Mouse (Mus musculus): ENCODE measurements around the gene Tshz2. TPM values are rescaled to one million over a fixed set of nuclear protein-coding genes. Genes with fewer than 3 reads are reported as not detected.

The Tshz2 gene
- polyA plus RNA-seq, 1 experiment from 2014 or later, result 8.4 TPM

DNA sequence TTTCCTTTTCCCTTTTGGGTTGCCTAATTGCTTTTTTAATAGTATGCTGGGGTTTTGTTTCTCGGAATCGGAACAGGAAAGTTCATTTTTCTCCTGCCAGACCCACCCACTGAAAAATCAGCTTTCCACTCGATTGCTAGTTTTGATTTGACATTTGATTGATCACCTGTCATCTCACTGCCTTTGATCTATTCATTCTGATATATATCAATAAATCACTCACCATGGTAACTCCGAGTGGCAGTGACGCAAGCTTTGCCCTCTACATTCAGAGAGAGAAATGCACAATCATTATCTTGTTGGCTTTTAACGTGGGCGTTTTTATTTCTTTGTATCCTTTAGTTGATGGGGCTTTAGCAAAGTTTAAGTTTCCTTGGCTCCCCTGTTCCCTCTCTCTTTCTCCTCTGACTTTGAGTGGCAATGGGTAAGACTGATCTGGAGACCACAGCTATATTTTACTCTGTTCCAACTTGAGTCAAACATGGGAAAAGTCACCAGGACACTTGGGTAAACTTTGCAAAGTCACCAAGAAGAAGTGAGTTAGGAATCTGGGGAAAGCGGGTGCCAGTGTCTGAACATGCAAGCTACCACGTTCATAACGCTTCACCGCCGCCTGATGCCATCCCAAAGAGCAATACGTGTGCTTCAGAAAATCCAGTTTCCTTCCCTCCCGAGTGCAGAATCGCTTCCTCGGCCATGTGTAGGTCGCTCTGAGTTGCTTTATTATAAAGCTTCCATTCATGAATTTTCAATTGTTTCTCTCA, 2.0 kb downstream of the Tshz2 start:
- peaks cover 3% of the 10 kb centered on the region; the same call in 1 of the 2 replicates for H3K27me3 ChIP-seq
- ATAC-seq (ENCODE audit: low FRiP score), result no peak
- no peaks in the 10 kb centered on the region for H3K36me3 ChIP-seq (replicated peaks)
- no peaks in the 10 kb centered on the region for H3K9me3 ChIP-seq
- peak overlapping the region; percentile 62 for H3K4me3 ChIP-seq (replicated peaks)
- no peak overlapping the region for H3K27ac ChIP-seq
- H3K4me1 ChIP-seq, result peaks cover 18% of the 10 kb centered on the region
- WGBS, result 55% methylated on average over 17 of the region's 17 CpGs
- peak overlapping the region; percentile 97 for H3K4me2 ChIP-seq
- H3K9ac ChIP-seq, result 0 out of 2 replicates have a peak overlapping the region, but pooled peaks have one; percentile 78

DNA sequence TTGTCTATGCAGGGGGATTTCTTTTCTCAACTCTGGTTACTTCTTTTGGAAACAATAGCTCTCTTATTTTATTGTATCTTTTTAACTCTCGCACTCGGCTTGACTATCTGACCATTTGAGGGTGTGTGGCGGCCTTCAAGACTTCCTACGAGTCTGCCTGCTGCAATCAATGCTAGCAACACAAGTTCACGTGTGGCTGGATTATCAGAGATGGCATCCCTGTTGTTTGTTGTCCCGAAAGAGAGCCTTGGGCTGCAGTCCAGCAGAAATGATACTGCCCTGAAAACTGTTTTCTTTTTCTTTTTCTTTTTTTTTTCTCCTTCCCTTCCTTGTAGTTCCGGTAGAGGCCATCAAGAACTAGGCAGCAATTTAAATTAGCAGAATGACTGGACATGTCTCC, 2.6 kb downstream of the Tshz2 start:
- peak overlapping the region; percentile 97 for H3K4me2 ChIP-seq
- no peak overlapping the region for H3K27ac ChIP-seq
- no peaks in the 10 kb centered on the region for H3K36me3 ChIP-seq (replicated peaks)
- peaks cover 18% of the 10 kb centered on the region for H3K4me1 ChIP-seq
- H3K9me3 ChIP-seq, result no peaks in the 10 kb centered on the region
- 52% methylated on average over 7 of the region's 7 CpGs for WGBS
- peak overlapping the region; percentile 62; the same call in 1 of the 2 replicates for H3K4me3 ChIP-seq (replicated peaks)
- no peak for ATAC-seq (ENCODE audit: low FRiP score)
- H3K9ac ChIP-seq, result no peak overlapping the region
- H3K27me3 ChIP-seq, result peaks cover 3% of the 10 kb centered on the region; the same call in 1 of the 2 replicates

DNA sequence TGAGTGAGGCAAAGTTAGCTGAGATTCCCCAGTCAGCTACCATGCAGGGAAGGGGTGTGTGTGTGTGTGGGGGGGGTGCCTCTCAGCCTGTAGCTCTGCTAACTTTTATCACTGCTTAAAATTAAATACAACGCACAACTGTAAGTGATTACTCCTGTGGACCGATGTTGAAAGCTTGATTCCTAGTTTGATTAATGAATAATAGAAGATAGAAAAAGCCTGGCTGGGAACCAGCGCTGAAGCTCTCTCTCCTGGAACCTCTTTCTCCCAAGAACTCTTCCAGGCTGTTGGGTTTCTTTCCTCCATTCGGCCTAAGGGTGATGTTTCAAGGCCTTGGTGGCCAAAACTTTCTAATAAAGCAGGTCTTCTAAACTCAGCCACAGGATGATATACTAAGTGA, 3.6 kb downstream of the Tshz2 start:
- Histone ChIP-seq H3K36me3 (replicated peaks) (no peaks in the 10 kb centered on the region), H3K9me3 (no peaks in the 10 kb centered on the region), H3K4me3 (replicated peaks) (no peak overlapping the region), H3K4me2 (peak overlapping the region; percentile 10; the same call in 1 of the 2 replicates), H3K27me3 (peaks cover 3% of the 10 kb centered on the region; the same call in 1 of the 2 replicates), H3K27ac (no peak overlapping the region), H3K4me1 (peaks cover 18% of the 10 kb centered on the region), H3K9ac (no peak overlapping the region)
- ATAC-seq (ENCODE audit: low FRiP score), result no peak
- 84% methylated on average over 4 of the region's 4 CpGs for WGBS

DNA sequence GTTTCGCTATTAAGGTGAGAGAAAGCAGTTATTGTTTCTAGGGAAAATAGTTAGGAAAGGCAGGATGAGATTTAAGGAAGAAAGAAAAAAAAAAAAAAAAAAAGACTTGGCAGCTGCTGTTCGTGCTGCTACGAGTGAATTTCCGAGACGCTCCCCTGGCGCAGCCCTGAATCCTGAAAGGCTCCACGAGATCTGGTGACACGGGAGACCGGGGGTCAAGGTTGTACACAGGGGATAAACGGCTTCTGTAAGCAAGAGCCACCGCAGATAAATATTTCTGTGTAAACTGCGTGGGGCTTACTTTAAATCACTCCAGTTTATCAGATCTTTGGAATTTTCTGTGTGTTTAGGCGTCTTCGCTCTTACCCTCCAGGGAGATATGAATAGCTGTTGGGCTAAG, 8.7 kb downstream of the Tshz2 start:
- H3K4me3 ChIP-seq (replicated peaks), result no peak overlapping the region
- ATAC-seq (ENCODE audit: low FRiP score), result no peak

DNA sequence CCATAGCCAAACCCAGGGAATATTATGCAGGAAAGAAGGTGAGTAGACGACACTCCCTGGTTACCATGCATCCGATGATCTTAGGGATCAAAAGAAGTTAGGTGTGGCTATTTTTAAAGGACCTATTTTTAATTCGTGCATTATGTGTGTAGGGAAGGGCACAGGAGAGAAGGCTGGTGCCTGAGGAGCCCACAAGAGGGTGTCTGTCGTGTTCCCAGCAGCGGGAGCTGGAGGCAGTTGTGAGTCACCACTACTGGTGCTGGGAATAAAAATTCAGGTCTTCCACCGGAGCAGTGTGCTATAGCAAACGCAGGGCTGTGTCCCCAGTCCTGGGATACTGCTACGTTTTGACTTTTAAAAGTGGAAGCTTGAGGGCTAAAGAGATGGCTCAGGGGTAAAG, 9.6 kb downstream of the Tshz2 start:
- Histone ChIP-seq H3K4me3 (replicated peaks) (no peak overlapping the region), H3K27ac (no peak overlapping the region), H3K9me3 (no peaks in the 10 kb centered on the region), H3K4me2 (no peak overlapping the region), H3K27me3 (no peaks in the 10 kb centered on the region), H3K36me3 (replicated peaks) (no peaks in the 10 kb centered on the region), H3K9ac (no peak overlapping the region), H3K4me1 (no peaks in the 10 kb centered on the region)
- no peak for ATAC-seq (ENCODE audit: low FRiP score)
- 87% methylated on average over 8 of the region's 8 CpGs for whole genome bisulfite sequencing

More for the DNA sequence above, 8.7 kb downstream of the Tshz2 start:
- H3K9me3 ChIP-seq, result no peaks in the 10 kb centered on the region
- no peaks in the 10 kb centered on the region for H3K27me3 ChIP-seq
- no peaks in the 10 kb centered on the region for H3K4me1 ChIP-seq
- no peak overlapping the region for H3K4me2 ChIP-seq
- H3K27ac ChIP-seq, result no peak overlapping the region
- WGBS, result 65% methylated on average over 14 of the region's 14 CpGs
- H3K36me3 ChIP-seq (replicated peaks), result no peaks in the 10 kb centered on the region
- no peak overlapping the region for H3K9ac ChIP-seq

DNA sequence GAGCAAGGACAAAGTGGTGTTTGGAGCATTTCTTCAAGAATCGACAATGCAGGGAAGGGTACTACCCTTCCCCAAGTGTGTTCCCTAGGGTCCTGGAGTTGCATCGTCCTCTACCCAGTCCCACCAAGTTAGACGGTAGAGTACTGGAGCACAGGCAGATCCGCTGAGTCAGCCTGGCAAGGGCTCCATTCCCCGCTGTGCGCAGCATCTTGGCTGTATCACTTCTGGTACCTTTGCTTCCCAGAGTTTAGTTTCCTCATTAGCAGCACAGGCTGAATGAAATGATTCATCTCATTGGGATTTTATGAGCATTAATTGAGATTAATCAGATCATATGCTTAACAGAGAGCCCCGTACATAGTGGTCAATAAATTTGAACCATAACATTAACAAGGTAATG, 14.3 kb downstream of the Tshz2 start:
- no peak for ATAC-seq (ENCODE audit: low FRiP score)
- H3K4me2 ChIP-seq, result no peak overlapping the region
- H3K27ac ChIP-seq, result no peak overlapping the region
- no peak overlapping the region for H3K9ac ChIP-seq
- H3K27me3 ChIP-seq, result no peaks in the 10 kb centered on the region
- no peak overlapping the region for H3K4me3 ChIP-seq (replicated peaks)
- no peaks in the 10 kb centered on the region for H3K4me1 ChIP-seq
- H3K9me3 ChIP-seq, result no peaks in the 10 kb centered on the region
- no peaks in the 10 kb centered on the region for H3K36me3 ChIP-seq (replicated peaks)
- WGBS, result 88% methylated on average over 7 of the region's 7 CpGs

DNA sequence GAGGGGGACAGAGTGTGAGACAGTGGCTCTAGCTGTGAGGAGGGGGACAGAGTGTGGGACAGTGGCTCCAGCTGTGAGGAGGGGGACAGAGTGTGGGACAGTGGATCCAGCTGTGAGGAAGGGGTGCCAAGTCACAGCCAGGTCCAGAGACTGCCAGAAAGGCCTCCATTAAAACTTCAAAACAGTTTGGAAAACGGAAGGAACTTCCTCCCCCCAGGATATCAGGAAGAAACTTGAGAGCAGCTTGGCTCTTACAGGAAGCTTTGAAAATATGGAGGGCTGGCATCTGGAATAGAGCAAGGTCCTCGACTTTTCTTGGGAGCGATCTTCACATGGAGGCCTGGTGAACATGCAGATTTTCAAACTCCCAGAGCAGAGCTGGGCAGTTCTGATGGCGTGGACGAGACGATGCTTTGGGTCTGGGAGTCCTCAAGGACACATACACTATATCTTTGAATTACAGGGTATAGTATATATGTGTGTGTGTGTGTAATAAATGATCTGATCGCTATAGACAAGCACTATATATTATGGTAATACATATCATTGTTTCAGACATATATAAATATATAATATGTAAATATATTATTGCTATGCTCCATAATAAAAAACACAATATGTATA, 16.6 kb downstream of the Tshz2 start:
- Histone ChIP-seq H3K4me1 (no peaks in the 10 kb centered on the region), H3K9me3 (no peaks in the 10 kb centered on the region), H3K27me3 (no peaks in the 10 kb centered on the region), H3K4me3 (replicated peaks) (no peak overlapping the region), H3K4me2 (no peak overlapping the region), H3K9ac (no peak overlapping the region), H3K36me3 (replicated peaks) (no peaks in the 10 kb centered on the region), H3K27ac (no peak overlapping the region)
- no peak for ATAC-seq (ENCODE audit: low FRiP score)
- WGBS, result 80% methylated on average over 7 of the region's 7 CpGs

DNA sequence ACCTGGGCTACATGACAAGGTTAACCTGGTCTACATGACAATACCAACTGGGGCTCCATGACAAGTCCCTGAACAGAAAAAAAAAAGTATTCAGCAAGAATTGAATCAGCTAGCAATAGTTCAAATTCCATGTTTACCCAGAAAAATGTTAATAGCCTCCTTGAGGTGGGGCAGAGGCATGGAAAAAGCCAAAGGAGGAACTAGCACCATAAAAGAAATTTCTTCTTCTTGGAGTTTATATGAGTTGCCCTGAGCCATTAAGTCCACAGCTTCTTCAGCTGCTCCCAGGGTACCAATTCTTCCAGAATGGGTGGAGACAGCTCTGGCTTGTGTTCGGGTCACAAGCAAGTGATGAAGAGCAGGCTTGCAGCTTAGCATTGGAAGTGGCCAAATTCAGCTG, 20.5 kb downstream of the Tshz2 start:
- no peaks in the 10 kb centered on the region for H3K27me3 ChIP-seq
- H3K36me3 ChIP-seq (replicated peaks), result no peaks in the 10 kb centered on the region
- ATAC-seq (ENCODE audit: low FRiP score), result no peak
- H3K9ac ChIP-seq, result no peak overlapping the region
- H3K27ac ChIP-seq, result no peak overlapping the region
- H3K4me3 ChIP-seq (replicated peaks), result no peak overlapping the region
- no peaks in the 10 kb centered on the region for H3K4me1 ChIP-seq
- no peak overlapping the region for H3K4me2 ChIP-seq
- WGBS, result 100% methylated on average over 1 of the region's 1 CpGs
- no peaks in the 10 kb centered on the region for H3K9me3 ChIP-seq

DNA sequence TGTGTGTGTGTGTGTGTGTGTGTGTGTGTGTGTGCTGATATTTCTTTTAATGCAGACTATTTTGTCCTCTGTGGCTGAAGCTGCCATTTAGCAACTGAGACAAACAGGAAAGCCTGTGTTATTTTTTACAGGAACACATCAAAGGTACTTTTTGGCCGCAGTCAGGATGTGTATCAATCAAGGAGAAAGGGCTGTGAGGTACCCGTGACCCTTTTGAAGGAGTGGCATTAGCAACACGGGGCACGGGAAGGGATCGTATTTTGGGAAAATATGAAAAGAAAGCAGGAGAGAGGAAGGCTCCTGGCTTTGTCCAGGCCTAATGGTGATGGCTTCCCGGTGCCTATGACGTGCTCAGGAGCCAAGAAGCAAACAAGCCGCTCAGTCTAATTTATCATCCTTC, 31.0 kb downstream of the Tshz2 start:
- no peaks in the 10 kb centered on the region for H3K36me3 ChIP-seq (replicated peaks)
- H3K27me3 ChIP-seq, result no peaks in the 10 kb centered on the region
- no peak overlapping the region for H3K9ac ChIP-seq
- H3K9me3 ChIP-seq, result no peaks in the 10 kb centered on the region
- 0 out of 2 replicates have a peak overlapping the region, but pooled peaks have one; percentile 8 for H3K27ac ChIP-seq
- H3K4me2 ChIP-seq, result no peak overlapping the region
- ATAC-seq (ENCODE audit: low FRiP score), result no peak
- H3K4me3 ChIP-seq (replicated peaks), result no peak overlapping the region
- H3K4me1 ChIP-seq, result peaks cover 25% of the 10 kb centered on the region
- WGBS, result 76% methylated on average over 8 of the region's 8 CpGs

DNA sequence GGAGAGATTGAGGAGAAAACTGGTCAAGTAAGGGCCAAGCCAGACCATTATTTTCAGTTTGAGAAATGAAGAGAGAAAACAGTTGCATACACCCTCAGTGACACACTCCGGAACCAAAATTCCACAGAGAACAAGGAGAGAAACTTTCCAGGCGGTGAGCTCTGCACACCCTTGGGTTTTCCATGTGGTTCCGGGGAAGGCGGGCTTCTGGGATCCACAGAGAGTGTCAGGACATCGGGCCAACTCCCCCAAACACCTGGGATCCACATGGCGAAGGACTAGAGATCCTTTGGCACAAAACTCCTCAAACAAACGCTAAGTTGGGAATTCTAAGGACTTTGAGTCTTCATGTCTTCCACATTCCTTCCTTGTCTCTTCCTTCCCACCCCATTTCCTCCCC, 38.5 kb downstream of the Tshz2 start:
- WGBS, result 89% methylated on average over 7 of the region's 7 CpGs
- Histone ChIP-seq H3K4me3 (replicated peaks) (no peak overlapping the region), H3K27me3 (no peaks in the 10 kb centered on the region), H3K9ac (no peak overlapping the region), H3K27ac (no peak overlapping the region), H3K4me1 (peaks cover 8% of the 10 kb centered on the region), H3K36me3 (replicated peaks) (no peaks in the 10 kb centered on the region), H3K9me3 (no peaks in the 10 kb centered on the region), H3K4me2 (no peak overlapping the region)
- ATAC-seq (ENCODE audit: low FRiP score), result no peak

DNA sequence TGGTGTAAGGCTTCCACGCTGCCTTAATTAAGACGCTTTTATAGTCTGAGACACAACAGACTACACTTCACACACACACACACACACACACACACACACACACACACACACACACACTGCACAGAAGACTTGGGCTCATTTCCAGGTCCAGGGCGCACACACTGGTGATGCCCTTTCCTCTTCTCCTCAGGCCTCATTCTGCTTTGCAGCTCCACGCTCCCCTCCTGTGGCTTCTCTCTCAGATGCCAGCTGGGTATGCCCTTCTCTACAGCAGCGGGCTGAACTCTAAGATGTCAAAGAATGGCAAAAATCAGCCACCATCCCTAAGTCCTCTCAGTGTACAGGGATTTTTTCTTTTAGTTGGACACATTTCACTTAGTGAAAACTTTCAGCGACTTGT, 41.0 kb downstream of the Tshz2 start:
- no peaks in the 10 kb centered on the region for H3K9me3 ChIP-seq
- H3K4me1 ChIP-seq, result no peaks in the 10 kb centered on the region
- no peaks in the 10 kb centered on the region for H3K36me3 ChIP-seq (replicated peaks)
- H3K4me3 ChIP-seq (replicated peaks), result no peak overlapping the region
- no peak overlapping the region for H3K4me2 ChIP-seq
- no peak overlapping the region for H3K27ac ChIP-seq
- 83% methylated on average over 6 of the region's 6 CpGs for WGBS
- no peak for ATAC-seq (ENCODE audit: low FRiP score)
- H3K27me3 ChIP-seq, result no peaks in the 10 kb centered on the region
- no peak overlapping the region for H3K9ac ChIP-seq

DNA sequence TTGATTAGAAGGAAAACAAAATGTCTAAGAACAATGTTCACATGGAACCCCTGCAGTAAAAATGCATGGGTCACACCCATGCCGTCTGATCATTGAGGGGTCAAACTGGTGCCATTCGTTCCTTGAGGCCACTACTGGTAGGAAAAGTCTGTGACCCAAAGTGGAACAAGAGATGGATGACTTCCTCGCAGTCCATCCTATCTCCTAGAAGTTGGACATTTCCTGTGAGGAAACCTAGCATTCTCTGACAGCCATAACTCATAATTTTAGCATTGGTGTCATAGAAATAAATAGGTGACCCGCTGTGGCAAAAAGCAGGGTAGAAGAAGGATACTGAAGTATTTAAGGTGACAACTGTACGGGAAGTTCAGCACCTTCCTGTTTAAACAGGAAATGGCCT, 41.4 kb downstream of the Tshz2 start:
- Histone ChIP-seq H3K9ac (no peak overlapping the region), H3K27ac (no peak overlapping the region), H3K4me1 (peaks cover under 1% of the 10 kb centered on the region; the same call in 1 of the 2 replicates), H3K4me2 (no peak overlapping the region), H3K9me3 (no peaks in the 10 kb centered on the region), H3K27me3 (no peaks in the 10 kb centered on the region), H3K36me3 (replicated peaks) (no peaks in the 10 kb centered on the region), H3K4me3 (replicated peaks) (no peak overlapping the region)
- no peak for ATAC-seq (ENCODE audit: low FRiP score)
- WGBS, result 87% methylated on average over 5 of the region's 5 CpGs

DNA sequence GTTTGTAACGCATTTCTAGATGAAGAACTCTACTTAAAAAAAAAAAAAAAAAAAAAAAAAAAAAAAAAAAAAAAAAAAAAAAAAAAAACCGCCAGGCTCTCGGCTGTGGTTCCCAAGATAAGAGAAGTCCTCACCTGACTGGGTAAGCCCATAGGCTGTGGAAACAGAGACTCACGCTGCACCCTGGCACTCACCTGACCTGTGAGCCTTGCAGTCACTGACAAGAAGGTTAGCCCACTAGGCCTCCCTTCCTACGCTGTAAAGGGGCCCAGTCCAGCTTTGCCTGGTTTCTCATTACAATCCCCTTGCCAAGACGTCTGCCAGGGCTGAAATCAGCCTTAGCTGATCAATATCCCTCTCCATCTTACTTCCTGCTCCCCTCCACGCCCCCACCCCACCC, 46.5 kb downstream of the Tshz2 start:
- 71% methylated on average over 7 of the region's 7 CpGs for WGBS
- Histone ChIP-seq H3K4me1 (peaks cover 16% of the 10 kb centered on the region), H3K27me3 (no peaks in the 10 kb centered on the region), H3K9ac (no peak overlapping the region), H3K9me3 (no peaks in the 10 kb centered on the region), H3K27ac (0 out of 2 replicates have a peak overlapping the region, but pooled peaks have one; percentile 37), H3K4me3 (replicated peaks) (no peak overlapping the region), H3K36me3 (replicated peaks) (no peaks in the 10 kb centered on the region), H3K4me2 (no peak overlapping the region)
- ATAC-seq (ENCODE audit: low FRiP score), result no peak

Measured in forebrain, embryonic 12.5 days (tissue).